Mouse (Mus musculus) embryonic facial prominence, embryonic 11.5 days (tissue): ENCODE measurements around the gene Pagr1a. TPM values are rescaled to one million over a fixed set of nuclear protein-coding genes. Genes with fewer than 3 reads are reported as not detected.

ENCODE experiments used
- ATAC-seq: fragments of 200-750 bp; cut with Nextera tagmentation; replicated peaks from 2 replicates; pipeline ENCODE4 v1.8.0; 2017; ENCODE audit warnings: low read depth; ENCODE audit not compliant: insufficient number of reproducible peaks, low FRiP score, low TSS enrichment
- DNase-seq: peaks from one replicate; pipeline ENCODE4 v3.0.0-alpha.2; 2015; ENCODE audit warnings: low spot score
- H3K27ac ChIP-seq: fragments of 300-500 bp; sonication (generic); replicated peaks from 2 replicates; pipeline ENCODE4 v1.5.1; 2014; ENCODE audit warnings: mild to moderate bottlenecking, low read depth, low read length, control low read depth
- H3K27me3 ChIP-seq: fragments of 300-500 bp; sonication (generic); 2 replicates; pipeline ENCODE4 v1.6.1; 2014; ENCODE audit warnings: mild to moderate bottlenecking, low read length, moderate library complexity, mixed read lengths; ENCODE audit not compliant: control insufficient read depth, insufficient read depth
- H3K36me3 ChIP-seq: fragments of 300-500 bp; sonication (generic); replicated peaks from 2 replicates; pipeline ENCODE4 v1.6.1; 2014; ENCODE audit warnings: low read depth, mild to moderate bottlenecking, low read length, moderate library complexity, mixed read lengths; ENCODE audit not compliant: control insufficient read depth, insufficient read depth
- H3K4me1 ChIP-seq: fragments of 300-500 bp; sonication (generic); 2 replicates; pipeline ENCODE4 v1.6.1; 2014; ENCODE audit warnings: low read length, mixed read lengths; ENCODE audit not compliant: control insufficient read depth, insufficient read depth
- H3K4me2 ChIP-seq: fragments of 300-500 bp; sonication (generic); 2 replicates; pipeline ENCODE4 v1.6.1; 2014; ENCODE audit warnings: low read depth, mild to moderate bottlenecking, control low read depth, low read length, moderate library complexity
- H3K4me3 ChIP-seq: fragments of 300-500 bp; sonication (generic); 2 replicates; pipeline ENCODE4 v1.5.1; 2014; ENCODE audit warnings: low read depth, low read length, control low read depth
- H3K9ac ChIP-seq: fragments of 300-500 bp; sonication (generic); replicated peaks from 2 replicates; pipeline ENCODE4 v1.6.1; 2014; ENCODE audit warnings: mild to moderate bottlenecking, control low read depth, low read length
- H3K9me3 ChIP-seq: fragments of 300-500 bp; sonication (generic); replicated peaks from 2 replicates; pipeline ENCODE4 v1.6.1; 2016; ENCODE audit warnings: mild to moderate bottlenecking, low read length, inconsistent platforms, mixed read lengths; ENCODE audit not compliant: control insufficient read depth
- WGBS: fragments of 180-500 bp; shearing (Covaris S2); extraction: QIAGEN DNeasy Blood & Tissue Kit; methylation state at CpG from one replicate; pipeline ENCODE4 v1.1.7; 2014; 5-methylcytosine and 5-hydroxymethylcytosine counted together
- polyA plus RNA-seq: library from polyadenylated mRNA; unstranded; fragments of >200 nt; fragmentation: Nextera tagmentation; extraction: Ambion mirVana; gene quantifications from 2 replicates; pipeline ENCODE4 v1.2.1, GENCODE M21; 2014

The Pagr1a gene
- polyA plus RNA-seq, 1 experiment from 2014 or later, result 75.3 TPM

- Histone ChIP-seq H3K4me1 (peaks cover 18% of the 10 kb centered on the region), H3K36me3 (peaks cover 4% of the 10 kb centered on the region), H3K27ac (peak overlapping the region; percentile 20; the same call in 1 of the 2 replicates), H3K9me3 (no peaks in the 10 kb centered on the region), H3K4me3 (peak overlapping the region; percentile 99), H3K9ac (peak overlapping the region; percentile 100), H3K4me2 (peak overlapping the region; percentile 97), H3K27me3 (no peaks in the 10 kb centered on the region)
- 82% methylated on average over 13 of the region's 13 CpGs for WGBS
- DNase-seq, result no peak
- no peak for ATAC-seq
Measured at GRCm38 (mm10) chr7:127023272-127023691, 6.1 kb upstream of the Pagr1a start.

- H3K4me3 ChIP-seq, result no peak overlapping the region; the same call in 1 of the 2 replicates
Measured at GRCm38 (mm10) chr7:127022528-127023271, 5.5 kb upstream of the Pagr1a start.

GRCm38 (mm10) chr7:127021563-127022527 lies 4.7 kb upstream of the Pagr1a start:
- Histone ChIP-seq H3K36me3 (peaks cover 4% of the 10 kb centered on the region), H3K27me3 (no peaks in the 10 kb centered on the region), H3K4me1 (peaks cover 15% of the 10 kb centered on the region), H3K4me2 (peak overlapping the region; percentile 83), H3K27ac (peak overlapping the region; percentile 62), H3K4me3 (peak overlapping the region; percentile 46), H3K9ac (peak overlapping the region; percentile 74), H3K9me3 (no peaks in the 10 kb centered on the region)
- DNase-seq (peak; percentile 49), ATAC-seq (no peak)
- 49% methylated on average over 5 of the region's 5 CpGs for WGBS

More at GRCm38 (mm10) chr7:127022528-127023271, 5.5 kb upstream of the Pagr1a start:
- Histone ChIP-seq H3K27me3 (no peaks in the 10 kb centered on the region), H3K4me1 (peaks cover 15% of the 10 kb centered on the region), H3K9me3 (no peaks in the 10 kb centered on the region), H3K9ac (peak overlapping the region; percentile 18), H3K36me3 (peaks cover 4% of the 10 kb centered on the region), H3K4me2 (no peak overlapping the region; the same call in 1 of the 2 replicates), H3K27ac (no peak overlapping the region; the same call in 1 of the 2 replicates)
- ATAC-seq (no peak), DNase-seq (no peak)
- 84% methylated on average over 7 of the region's 7 CpGs for WGBS

- Histone ChIP-seq H3K27ac (peak within 1 kb of the TSS; percentile 62), H3K36me3 (peaks cover 4% of the 10 kb centered on the region), H3K9ac (peak within 1 kb of the TSS; percentile 74), H3K4me2 (peak within 1 kb of the TSS; percentile 83), H3K4me3 (peak within 1 kb of the TSS; percentile 46), H3K4me1 (peaks cover 15% of the 10 kb centered on the region), H3K9me3 (no peaks in the 10 kb centered on the region), H3K27me3 (no peaks in the 10 kb centered on the region)
- DNase-seq (peak; percentile 72), ATAC-seq (0 out of 2 replicates have a peak, but pooled peaks have one; percentile 8)
- WGBS, result 2% methylated on average over 37 of the region's 37 CpGs
Measured at GRCm38 (mm10) chr7:127020901-127021562, 3.9 kb upstream of the Pagr1a start, which contains the start of the genes Gm42742 and Prrt2. Gm42742 (minus strand) TSS chr7:127021097. Prrt2 (minus strand) TSS chr7:127021211.

- H3K4me2 ChIP-seq, result peak overlapping the region; percentile 83
- H3K27ac ChIP-seq, result peak overlapping the region; percentile 62; the same call in 1 of the 2 replicates
- peak overlapping the region; percentile 46 for H3K4me3 ChIP-seq
- 37% methylated on average over 5 of the region's 5 CpGs for WGBS
- ATAC-seq (no peak), DNase-seq (no peak)
- peaks cover 4% of the 10 kb centered on the region for H3K36me3 ChIP-seq
- peaks cover 15% of the 10 kb centered on the region for H3K4me1 ChIP-seq
- peak overlapping the region; percentile 74 for H3K9ac ChIP-seq
- H3K27me3 ChIP-seq, result no peaks in the 10 kb centered on the region
- no peaks in the 10 kb centered on the region for H3K9me3 ChIP-seq
Measured at GRCm38 (mm10) chr7:127020491-127020890, 3.3 kb upstream of the Pagr1a start.

- Histone ChIP-seq H3K4me2 (peak overlapping the region; percentile 83), H3K9me3 (no peaks in the 10 kb centered on the region), H3K4me3 (peak overlapping the region; percentile 46), H3K27me3 (no peaks in the 10 kb centered on the region), H3K27ac (0 out of 2 replicates have a peak overlapping the region, but pooled peaks have one; percentile 7), H3K36me3 (peaks cover 4% of the 10 kb centered on the region), H3K9ac (peak overlapping the region; percentile 74), H3K4me1 (peaks cover 18% of the 10 kb centered on the region)
- ATAC-seq (no peak), DNase-seq (no peak)
- 78% methylated on average over 3 of the region's 3 CpGs for WGBS
Measured at GRCm38 (mm10) chr7:127020031-127020430, 2.9 kb upstream of the Pagr1a start.

- Histone ChIP-seq H3K9ac (peak overlapping the region; percentile 74), H3K36me3 (peaks cover 4% of the 10 kb centered on the region), H3K27me3 (no peaks in the 10 kb centered on the region), H3K4me1 (peaks cover 22% of the 10 kb centered on the region), H3K27ac (0 out of 2 replicates have a peak overlapping the region, but pooled peaks have one; percentile 7), H3K4me2 (peak overlapping the region; percentile 83), H3K4me3 (no peak overlapping the region), H3K9me3 (no peaks in the 10 kb centered on the region)
- DNase-seq, result no peak
- no peak for ATAC-seq
- 77% methylated on average over 14 of the region's 14 CpGs for WGBS
Measured at GRCm38 (mm10) chr7:127019306-127019960, 2.3 kb upstream of the Pagr1a start.
